Mouse (Mus musculus): Measurements from ENCODE around the gene Slc7a6. TPM values are rescaled to one million over a fixed set of nuclear protein-coding genes. Genes with fewer than 3 reads are reported as not detected.

Slc7a6 gene
- 1 to 10 TPM; 7.9 to 8.6 TPM for total RNA-seq (2021)
- long read RNA-seq, experiment 1, result 0 reads
- long read RNA-seq, experiment 2, partial matches to known transcripts, result 1 of 2 reads
- long read RNA-seq, experiment 2, other reads (novel, unspliced or antisense), result 1 of 2 reads

GRCm38 (mm10) chr8:106168356-106169016, at the start of gene Slc7a6:
Slc7a6 (plus strand) TSS chr8:106168857.
- peak; percentile 82 for DNase-seq

- DNase-seq, result no peak
These were observed 45.2 kb upstream of the Slc7a6 start for GRCm38 (mm10) chr8:106123443-106123842.

GRCm38 (mm10) chr8:106126055-106126454, 42.6 kb upstream of the Slc7a6 start:
- no peak for DNase-seq

DNA sequence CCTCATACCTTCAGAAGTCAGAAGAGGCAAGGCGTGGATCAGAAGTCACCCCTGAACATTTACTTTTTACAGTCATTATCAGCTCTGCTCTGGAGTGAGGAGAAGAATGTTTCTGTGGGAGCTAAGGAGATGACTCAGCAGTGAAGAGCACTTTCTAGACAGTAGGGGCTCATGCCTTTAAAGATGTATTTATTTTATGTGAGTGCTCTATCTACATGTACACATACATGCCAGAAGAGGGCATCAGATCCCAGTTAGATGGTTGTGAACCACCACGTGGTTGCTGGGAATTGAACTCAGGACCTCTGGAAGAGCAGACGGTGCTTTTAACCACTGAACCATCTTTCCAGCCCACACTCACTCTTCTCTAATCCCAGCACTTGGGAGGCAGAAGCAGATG, 41.6 kb upstream of the Slc7a6 start:
- no peak for DNase-seq

DNA sequence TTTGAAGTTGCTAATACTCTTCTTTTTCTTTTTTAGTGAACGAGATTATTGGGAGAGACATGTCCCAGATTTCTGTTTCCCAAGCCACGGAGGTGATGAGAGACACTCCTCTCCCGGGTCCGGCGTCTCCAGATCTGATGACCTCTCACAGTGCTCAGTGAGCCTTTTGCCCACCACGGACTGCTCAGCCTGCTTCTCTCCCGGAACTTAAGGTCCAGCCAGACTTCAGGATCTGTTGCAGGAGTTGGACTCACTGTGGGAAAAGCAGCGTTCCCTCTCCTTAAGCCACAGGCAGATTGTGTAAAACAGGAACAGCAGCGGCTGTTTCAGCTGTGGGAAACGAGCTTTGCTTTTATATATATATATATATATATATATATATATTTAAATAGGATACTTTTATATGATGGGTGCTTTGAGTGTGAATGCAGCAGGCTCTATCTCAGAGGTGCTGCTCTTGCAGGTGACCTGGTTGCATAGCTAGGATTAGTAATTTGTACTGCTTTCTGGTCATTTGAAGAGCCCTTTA, 40.7 kb upstream of the Slc7a6 start:
- DNase-seq, result no peak

DNA sequence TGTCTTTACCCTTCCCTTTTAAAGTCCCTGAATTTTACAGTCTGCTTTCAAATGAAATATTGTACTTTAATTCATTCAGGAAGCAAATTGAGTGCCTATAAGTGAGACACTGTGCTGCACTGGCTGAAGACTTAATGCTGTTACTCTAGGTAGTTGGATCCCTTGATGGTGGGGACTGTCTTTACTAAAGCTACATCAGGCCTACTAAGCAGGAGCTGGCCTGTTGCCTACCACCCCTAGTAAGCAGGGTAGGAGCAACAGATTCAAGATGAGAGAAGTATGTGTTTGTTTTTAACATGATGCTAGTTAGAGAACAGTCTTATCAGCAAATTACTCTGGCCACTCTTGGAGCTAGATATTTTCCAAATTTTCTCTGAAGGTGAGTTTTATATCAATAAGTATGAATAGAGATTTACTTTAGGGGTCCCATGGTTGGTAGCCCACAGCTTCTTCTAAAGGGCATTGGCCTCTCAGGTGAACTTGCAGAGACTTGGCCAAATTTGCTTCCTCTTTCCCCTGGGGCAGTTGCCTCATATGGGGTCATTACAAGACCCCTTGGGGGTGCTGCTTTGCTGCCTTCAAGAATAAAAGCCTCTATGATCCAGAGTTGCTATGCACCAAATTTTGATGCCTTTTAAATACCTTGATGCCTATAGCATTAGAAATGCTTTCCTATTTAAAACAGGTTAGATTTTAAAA, 39.3 kb upstream of the Slc7a6 start:
- no peak for DNase-seq

- no peak for DNase-seq
These were observed 38.7 kb upstream of the Slc7a6 start for GRCm38 (mm10) chr8:106129997-106130396.

GRCm38 (mm10) chr8:106130505-106130904, 38.2 kb upstream of the Slc7a6 start:
- no peak for DNase-seq

GRCm38 (mm10) chr8:106131021-106131420, 37.6 kb upstream of the Slc7a6 start:
- no peak for DNase-seq

DNA sequence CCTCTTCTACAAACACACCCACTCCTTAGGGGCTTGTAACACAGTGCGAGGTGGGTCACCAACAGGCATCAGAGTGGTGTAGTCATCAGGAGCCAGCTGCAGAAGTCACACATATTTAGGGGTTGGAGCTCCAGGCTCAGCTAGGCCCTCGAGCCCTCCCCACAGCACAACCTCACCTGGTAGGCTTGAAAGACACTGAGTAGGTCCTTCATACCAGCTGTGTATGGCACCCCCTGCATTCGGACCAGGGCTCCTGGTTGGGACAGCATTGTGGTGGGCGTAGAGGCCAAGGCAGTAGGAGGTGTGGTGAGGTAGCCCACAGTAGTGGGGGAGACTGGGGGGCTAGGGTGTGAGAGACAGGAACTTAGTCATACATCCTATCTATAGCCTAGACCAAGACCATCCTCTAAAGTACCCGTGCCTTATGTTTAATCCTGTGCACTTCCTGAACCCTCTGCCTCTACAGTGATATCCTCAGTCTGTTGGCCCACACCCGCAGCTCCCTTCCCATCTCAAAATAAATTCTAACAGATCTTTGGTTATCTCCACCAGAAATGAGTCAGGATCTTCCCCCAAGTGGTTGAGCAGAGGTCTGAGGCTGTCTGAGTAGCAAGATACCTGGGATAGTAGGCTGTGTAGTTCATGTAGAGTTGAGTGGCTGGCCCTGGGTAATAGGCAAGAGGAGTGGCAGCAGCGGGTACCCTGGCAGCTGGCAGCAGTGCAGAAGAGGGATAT, 37.0 kb upstream of the Slc7a6 start:
- DNase-seq, result no peak

DNA sequence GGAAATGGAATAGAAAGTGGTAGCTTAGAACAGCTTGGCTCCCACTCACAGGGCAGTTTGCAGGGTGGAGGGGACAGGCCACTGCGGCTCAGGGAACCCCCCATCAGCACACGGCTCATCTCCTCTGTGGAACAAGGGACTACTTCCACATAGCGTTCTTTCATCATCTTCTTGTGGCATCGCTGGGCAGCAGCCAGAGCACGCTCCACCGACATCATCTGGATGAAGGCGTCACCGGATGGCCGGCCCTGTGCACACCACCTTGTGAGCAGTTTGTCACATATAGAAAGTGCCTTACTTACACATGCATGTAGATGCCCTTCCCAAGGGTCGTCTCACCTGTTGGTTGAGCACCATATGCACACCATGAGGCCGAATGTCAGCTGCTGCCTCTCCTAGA, 36.3 kb upstream of the Slc7a6 start:
- DNase-seq, result no peak

DNA sequence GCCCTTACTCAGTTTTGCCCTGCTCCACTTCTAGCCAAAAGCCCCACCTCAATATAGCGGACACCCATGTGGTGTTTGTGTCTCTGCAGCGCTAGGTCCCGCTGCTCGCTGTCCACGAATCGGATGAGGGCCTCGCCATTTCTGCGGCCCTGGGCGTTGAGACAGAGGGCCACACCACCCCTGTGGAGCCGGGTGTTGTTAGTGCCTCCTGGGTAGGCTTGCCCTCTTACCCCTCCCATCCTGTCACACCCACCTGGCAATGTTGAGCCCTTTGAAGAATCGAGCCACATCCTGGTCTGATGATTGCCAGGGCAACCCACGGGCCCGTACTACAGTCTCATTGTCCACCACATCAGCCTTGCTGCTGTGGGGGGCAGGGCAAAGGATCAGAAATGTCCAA, 35.1 kb upstream of the Slc7a6 start:
- no peak for DNase-seq

DNA sequence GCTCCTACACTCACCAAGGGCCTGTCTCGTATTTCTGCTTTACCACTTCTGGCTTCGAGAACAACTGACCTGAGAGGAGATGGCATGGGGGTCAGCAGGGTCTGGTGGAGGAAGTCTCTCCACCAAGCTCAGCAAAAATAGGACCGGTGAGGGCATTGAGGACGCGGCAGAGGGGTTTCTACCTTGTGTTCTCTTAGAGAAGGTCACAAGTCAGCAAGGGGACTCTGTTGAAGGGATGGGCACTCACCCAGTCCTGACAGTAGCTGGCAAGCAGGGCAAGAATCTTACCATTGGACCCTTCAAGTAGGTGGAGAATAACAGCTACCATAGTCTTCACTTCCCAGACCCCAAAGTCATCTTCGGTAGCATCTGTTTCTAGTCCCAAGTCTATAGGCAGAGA, 34.7 kb upstream of the Slc7a6 start:
- DNase-seq, result no peak

- no peak for DNase-seq
These were observed 33.7 kb upstream of the Slc7a6 start for GRCm38 (mm10) chr8:106134751-106135571.

DNA sequence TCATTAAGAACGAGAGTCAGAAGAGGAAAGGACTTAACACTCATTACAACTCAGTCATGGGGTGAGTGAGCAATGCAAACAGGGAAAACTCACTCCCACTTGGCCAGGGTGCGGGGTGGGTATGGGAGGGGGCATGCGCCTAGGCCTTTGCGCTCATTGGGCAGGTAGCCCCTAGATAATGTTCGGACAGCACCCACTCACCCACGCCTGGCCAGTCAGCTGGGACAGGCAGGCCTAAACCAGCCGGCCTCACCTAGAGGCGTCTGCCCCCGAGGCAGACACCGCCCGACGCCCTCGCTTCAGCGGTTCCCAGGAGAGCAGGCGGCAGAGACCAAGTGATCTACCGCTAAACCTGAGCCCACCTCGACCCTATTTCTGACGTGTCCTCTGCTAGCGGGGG, 33.0 kb upstream of the Slc7a6 start:
- DNase-seq, result no peak

- peak; percentile 38 for DNase-seq
These were observed 32.2 kb upstream of the Slc7a6 start, which contains the start of gene Esrp2 for GRCm38 (mm10) chr8:106136156-106137130. Esrp2 (minus strand) TSS chr8:106136974.

GRCm38 (mm10) chr8:106137218-106137905, 31.3 kb upstream of the Slc7a6 start:
- no peak for DNase-seq

- peak; percentile 37 for DNase-seq
These were observed 30.7 kb upstream of the Slc7a6 start for GRCm38 (mm10) chr8:106137906-106138477.

DNA sequence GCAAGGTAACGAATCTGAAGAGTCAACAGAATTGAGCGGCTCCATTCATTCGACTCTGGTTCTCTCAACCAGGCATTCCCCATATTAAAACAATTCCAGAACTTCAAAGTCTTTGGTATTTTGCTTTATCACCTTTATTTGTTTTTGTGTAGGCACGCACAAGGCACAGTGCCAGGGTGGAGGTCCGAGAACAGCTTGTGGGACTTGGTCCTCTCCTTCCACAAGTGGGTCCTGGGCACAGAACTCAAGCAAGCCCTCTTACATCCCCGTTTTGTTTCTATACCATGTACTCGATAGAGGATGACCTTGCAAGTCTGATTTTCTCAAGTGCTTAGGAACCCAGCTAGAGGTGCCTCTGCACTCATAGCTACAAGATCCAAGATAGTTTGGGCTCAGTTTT, 30.0 kb upstream of the Slc7a6 start:
- no peak for DNase-seq

DNA sequence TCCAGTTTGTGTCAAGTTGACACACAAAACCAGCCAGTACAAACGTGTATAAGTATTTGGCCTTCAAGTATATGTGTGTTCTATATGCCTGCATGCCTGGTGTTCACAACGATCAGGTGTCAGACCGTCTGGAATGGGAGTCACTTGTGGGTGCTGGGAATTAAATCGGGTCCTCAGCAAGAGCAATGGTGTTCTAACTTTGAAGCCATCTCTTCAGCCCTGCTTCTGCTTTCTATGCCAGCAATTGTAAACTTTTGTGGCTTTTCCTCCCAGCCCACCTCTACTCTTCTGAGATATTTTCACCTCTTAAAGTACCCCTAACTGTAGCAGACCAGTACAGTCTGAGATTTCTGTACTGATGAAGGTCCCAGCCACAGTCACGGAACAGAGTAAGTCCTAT, 28.5 kb upstream of the Slc7a6 start:
- no peak for DNase-seq

Data from gastrocnemius, postnatal 25 days (tissue).